Mouse (Mus musculus) ES-E14 (cell line): ENCODE measurements at regions not wholly inside any gene's neighbourhood (a gene's known extent, or its start where the extent isn't known, plus 50 kb on each side); places are given as distances from the start of the nearest gene placed in this dataset.

Experiments used
- CHD2 ChIP-seq: IDR thresholded peaks from 2 replicates; pipeline ENCODE4 v1.6.1; 2014; ENCODE audit warnings: mild to moderate bottlenecking, low read depth, low read length, inconsistent platforms
- HCFC1 ChIP-seq: IDR thresholded peaks from 2 replicates; pipeline ENCODE4 v1.6.1; 2012; ENCODE audit warnings: low read length, inconsistent platforms, borderline replicate concordance; ENCODE audit not compliant: insufficient read depth
- ZC3H11A ChIP-seq: IDR thresholded peaks from 2 replicates; pipeline ENCODE4 v1.6.1; 2012; ENCODE audit warnings: low read depth, mild to moderate bottlenecking, inconsistent platforms, low read length, borderline replicate concordance
- ZNF384 ChIP-seq: IDR thresholded peaks from 2 replicates; pipeline ENCODE4 v1.6.1; 2012; ENCODE audit warnings: low read depth, low read length, inconsistent platforms

DNA sequence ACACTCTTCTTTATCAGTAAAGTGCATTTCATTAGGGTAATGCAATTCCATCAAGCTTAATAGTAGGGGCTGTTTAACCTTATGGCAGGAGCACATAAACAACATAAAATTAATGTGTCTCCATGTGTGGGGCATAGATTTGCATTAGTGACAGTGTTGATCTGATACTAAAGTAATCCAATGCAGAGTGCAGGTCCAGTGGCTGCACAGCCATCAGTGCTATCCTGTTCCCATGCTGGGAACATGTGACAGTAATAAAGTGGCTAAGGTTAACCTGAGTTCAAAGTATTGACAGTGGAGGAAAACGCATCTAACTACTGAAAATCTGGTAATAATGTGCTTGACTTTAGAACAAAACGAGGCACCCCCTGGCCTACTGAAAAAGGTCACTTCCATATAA lies 84.3 kb upstream of the Gm11487 start:
- TF ChIP-seq ZC3H11A, result no peak
- no peak for TF ChIP-seq ZNF384
- no peak for TF ChIP-seq HCFC1
- TF ChIP-seq CHD2, result no peak
